In the genomic region with DNA sequence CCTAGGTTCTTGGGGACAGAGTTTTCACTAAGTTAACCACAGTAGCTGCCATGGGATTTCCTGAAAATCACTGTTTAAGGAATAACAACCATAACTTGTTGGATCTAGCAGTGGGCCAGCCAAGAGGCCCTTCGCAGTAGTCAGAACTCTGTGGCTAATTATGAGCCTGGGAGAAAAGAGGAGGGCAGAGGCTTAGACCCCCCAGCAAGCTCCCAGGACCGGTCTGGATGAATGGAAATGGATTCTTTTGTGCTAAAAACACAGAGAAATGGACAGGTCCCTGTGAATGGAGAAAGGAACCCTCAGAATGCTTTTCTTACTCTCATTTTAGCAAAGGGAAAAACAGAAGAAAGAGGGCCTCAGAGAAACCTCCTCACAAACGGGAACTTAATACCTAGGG, we compare ENCODE assay signal across 23 mouse cellular contexts. TPM values are rescaled to one million over a fixed set of nuclear protein-coding genes. Genes with fewer than 3 reads are reported as not detected.
A peak's percentile ranks its signal among the peaks of the same experiment; 100 is the strongest.
DNase-seq lines count a peak whose midpoint lies in the region; ATAC-seq and TF ChIP-seq lines count a peak whose summit lies in the region.
"Had no signal": no experiment of that assay in that cellular context is flagged by ENCODE, and none has a peak within 500 bp of the region (broad histone marks: within the 10 kb centered on the region; RNA-seq: fewer than 3 reads in every experiment).

No protein-coding gene starts in this region.

- H3K36me3 ChIP-seq in liver, embryonic 12.5 days = no peaks in the 10 kb centered on the region
- no peaks in the 10 kb centered on the region for H3K36me3 ChIP-seq in liver, embryonic 11.5 days (ENCODE audit: control insufficient read depth, insufficient read depth, low read length)
- 0 out of 2 replicates have a peak, but pooled peaks cover 4% of the 10 kb centered on the region for H3K36me3 ChIP-seq in forebrain, embryonic 10.5 days (replicated peaks)
- no peaks in the 10 kb centered on the region for H3K36me3 ChIP-seq in forebrain, embryonic 16.5 days (ENCODE audit: control insufficient read depth, insufficient read depth)
- H3K36me3 ChIP-seq in midbrain, embryonic 16.5 days (ENCODE audit: control insufficient read depth, insufficient read depth, low read length) = no peaks in the 10 kb centered on the region
- H3K36me3 ChIP-seq: heart, embryonic 12.5 days; limb, embryonic 10.5 days; lung, embryonic 15.5 days had no signal

- H3K4me1 ChIP-seq in liver, embryonic 12.5 days = peaks cover 96% of the 10 kb centered on the region
- peaks cover 47% of the 10 kb centered on the region for H3K4me1 ChIP-seq in liver, embryonic 11.5 days (replicated peaks; ENCODE audit: control insufficient read depth, insufficient read depth, low read length)
- peaks cover 53% of the 10 kb centered on the region for H3K4me1 ChIP-seq in forebrain, embryonic 10.5 days
- H3K4me1 ChIP-seq in forebrain, embryonic 16.5 days (replicated peaks; ENCODE audit: control insufficient read depth, insufficient read depth, low read length) = peaks cover 10% of the 10 kb centered on the region
- H3K4me1 ChIP-seq in midbrain, embryonic 16.5 days (ENCODE audit: control insufficient read depth, insufficient read depth, low read length) = peaks cover 16% of the 10 kb centered on the region

- TF ChIP-seq CTCF in layer of hippocampus, adult 2 months (conservative IDR thresholded peaks at IDR 0.05) = no peak

- DNase-seq in liver, embryonic 11.5 days (ENCODE audit: low spot score) = no peak
- no peak for DNase-seq in forebrain, embryonic 10.5 days (ENCODE audit: extremely low spot score, low spot score)
- DNase-seq in layer of hippocampus, adult 2 months (ENCODE audit: low spot score in 2 of 2) = no peak
- DNase-seq in spleen, postnatal 14 days (ENCODE audit: low spot score in 2 of 2) = no peak
- DNase-seq: adrenal gland, postnatal 36 days; B cell, adult 2 months; cerebellum, adult 2 months; cerebellum, postnatal 36 days; heart, adult 11 months; heart, postnatal 14 days; kidney, adult 8-10 months; kidney, postnatal 25 days; layer of hippocampus, adult 9-11 months; lung, postnatal 4 days; spleen, adult 18-20 months had no signal

- H3K27ac ChIP-seq in liver, embryonic 12.5 days = peak overlapping the region; percentile 57
- H3K27ac ChIP-seq in liver, embryonic 11.5 days (ENCODE audit: low read depth, low read length) = no peak overlapping the region
- peak overlapping the region; percentile 72 for H3K27ac ChIP-seq in forebrain, embryonic 10.5 days
- H3K27ac ChIP-seq in forebrain, embryonic 16.5 days (ENCODE audit: low read length) = peak overlapping the region; percentile 47
- peak overlapping the region; percentile 48 for H3K27ac ChIP-seq in midbrain, embryonic 16.5 days (ENCODE audit: low read length)
- no peak overlapping the region for H3K27ac ChIP-seq in layer of hippocampus, adult 2 months
- H3K27ac ChIP-seq: left cerebral cortex, adult 2 months; limb, embryonic 10.5 days; lung, embryonic 15.5 days had no signal

- no peak for ATAC-seq in liver, embryonic 12.5 days
- ATAC-seq in liver, embryonic 11.5 days (replicated peaks; ENCODE audit: low FRiP score) = no peak
- peak; percentile 66; the same call in 1 of the 2 replicates for ATAC-seq in forebrain, embryonic 16.5 days
- no peak for ATAC-seq in midbrain, embryonic 16.5 days

- WGBS in liver, embryonic 12.5 days (ENCODE audit: insufficient replicate concordance) = 84% methylated on average over 3 of the region's 3 CpGs
- WGBS in liver, embryonic 11.5 days = 75% methylated on average over 3 of the region's 3 CpGs
- WGBS in forebrain, embryonic 10.5 days = 16% methylated on average over 3 of the region's 3 CpGs
- 8% methylated on average over 3 of the region's 3 CpGs for WGBS in forebrain, embryonic 16.5 days
- 14% methylated on average over 3 of the region's 3 CpGs for WGBS in midbrain, embryonic 16.5 days

- no peak overlapping the region for H3K4me2 ChIP-seq in liver, embryonic 12.5 days
- no peak overlapping the region for H3K4me2 ChIP-seq in liver, embryonic 11.5 days
- no peak overlapping the region for H3K4me2 ChIP-seq in forebrain, embryonic 16.5 days (ENCODE audit: low read length)
- H3K4me2 ChIP-seq in midbrain, embryonic 16.5 days (ENCODE audit: low read length) = no peak overlapping the region
- H3K4me2 ChIP-seq: heart, embryonic 12.5 days; lung, embryonic 15.5 days had no signal

- H3K27me3 ChIP-seq in liver, embryonic 12.5 days (replicated peaks) = no peaks in the 10 kb centered on the region
- no peaks in the 10 kb centered on the region for H3K27me3 ChIP-seq in liver, embryonic 11.5 days (replicated peaks; ENCODE audit: control insufficient read depth, insufficient read depth, low read length)
- H3K27me3 ChIP-seq in forebrain, embryonic 10.5 days (ENCODE audit: poor library complexity, severe bottlenecking) = no peaks in the 10 kb centered on the region
- H3K27me3 ChIP-seq in forebrain, embryonic 16.5 days (replicated peaks; ENCODE audit: control insufficient read depth, insufficient read depth, low read length) = no peaks in the 10 kb centered on the region
- H3K27me3 ChIP-seq in midbrain, embryonic 16.5 days (ENCODE audit: control insufficient read depth, insufficient read depth, low read depth, low read length) = no peaks in the 10 kb centered on the region
- H3K27me3 ChIP-seq: heart, embryonic 12.5 days; lung, embryonic 15.5 days had no signal

- H3K4me3 ChIP-seq in liver, embryonic 12.5 days = no peak overlapping the region
- H3K4me3 ChIP-seq in liver, embryonic 11.5 days (ENCODE audit: low read depth, low read length) = no peak overlapping the region
- no peak overlapping the region for H3K4me3 ChIP-seq in forebrain, embryonic 10.5 days
- no peak overlapping the region for H3K4me3 ChIP-seq in forebrain, embryonic 16.5 days (replicated peaks; ENCODE audit: low read length)
- no peak overlapping the region for H3K4me3 ChIP-seq in midbrain, embryonic 16.5 days (ENCODE audit: low read depth, low read length)
- no peak overlapping the region for H3K4me3 ChIP-seq in layer of hippocampus, adult 2 months
- H3K4me3 ChIP-seq: heart, embryonic 12.5 days; left cerebral cortex, adult 2 months; limb, embryonic 10.5 days; lung, embryonic 15.5 days had no signal

- H3K9ac ChIP-seq in liver, embryonic 12.5 days = no peak overlapping the region
- H3K9ac ChIP-seq in liver, embryonic 11.5 days (ENCODE audit: low read depth, low read length) = no peak overlapping the region
- no peak overlapping the region for H3K9ac ChIP-seq in forebrain, embryonic 16.5 days (replicated peaks; ENCODE audit: low read depth, low read length)
- no peak overlapping the region for H3K9ac ChIP-seq in midbrain, embryonic 16.5 days (ENCODE audit: low read depth, low read length)
- H3K9ac ChIP-seq: heart, embryonic 12.5 days; liver, embryonic 14.5 days; lung, embryonic 15.5 days had no signal

- no peaks in the 10 kb centered on the region for H3K9me3 ChIP-seq in liver, embryonic 12.5 days (replicated peaks)
- H3K9me3 ChIP-seq in liver, embryonic 11.5 days (ENCODE audit: control insufficient read depth, low read length) = no peaks in the 10 kb centered on the region
- no peaks in the 10 kb centered on the region for H3K9me3 ChIP-seq in forebrain, embryonic 10.5 days
- no peaks in the 10 kb centered on the region for H3K9me3 ChIP-seq in forebrain, embryonic 16.5 days (ENCODE audit: control insufficient read depth, low read length)
- no peaks in the 10 kb centered on the region for H3K9me3 ChIP-seq in midbrain, embryonic 16.5 days (replicated peaks; ENCODE audit: control insufficient read depth, low read length, poor library complexity, severe bottlenecking)
- H3K9me3 ChIP-seq: heart, embryonic 12.5 days; limb, embryonic 10.5 days; lung, embryonic 15.5 days had no signal

RNA-seq across cellular contexts. Expression of a gene that starts 18.3 kb away (rescaled TPM):
- polyA plus RNA-seq in liver, embryonic 12.5 days (2016; fragmentation: Nextera tagmentation; extraction: Ambion mirVana) = 3.9 and 4.4 TPM in 2 replicates
- polyA plus RNA-seq in liver, embryonic 11.5 days (2014; fragmentation: Nextera tagmentation; extraction: Ambion mirVana) = 5.3 and 6.0 TPM in 2 replicates
- 1.8 and 2.1 TPM in 2 replicates for polyA plus RNA-seq in forebrain, embryonic 10.5 days (2016; fragmentation: Nextera tagmentation; extraction: Ambion mirVana)
- polyA plus RNA-seq in forebrain, embryonic 16.5 days (2015; fragmentation: Nextera tagmentation; extraction: Ambion mirVana) = 9.5 and 11.1 TPM in 2 replicates
- 14.6 and 15.4 TPM in 2 replicates for polyA plus RNA-seq in midbrain, embryonic 16.5 days (2015; fragmentation: Nextera tagmentation; extraction: Ambion mirVana)
- total RNA-seq in layer of hippocampus, adult 2 months (2021) = 10 to 100 TPM; 32.5 to 33.9 TPM

Comparison
In these comparisons a context has a peak if more than half of its experiments do, and no peak if none do; other contexts are left out.
1. H3K27ac ChIP-seq: peak in liver, embryonic 12.5 days (single experiment), forebrain, embryonic 10.5 days (single experiment), forebrain, embryonic 16.5 days (single experiment) and midbrain, embryonic 16.5 days (single experiment); none in liver, embryonic 11.5 days (single experiment) and layer of hippocampus, adult 2 months (single experiment).